Mouse (Mus musculus): ENCODE measurements at regions not wholly inside any gene's neighbourhood (a gene's known extent, or its start where the extent isn't known, plus 50 kb on each side); places are given as distances from the start of the nearest gene placed in this dataset.
"Not testable (repeated sequence)": the region's sequence is repeated elsewhere in the genome, so short reads cannot be mapped to it uniquely, and the experiment has no call there.

DNA sequence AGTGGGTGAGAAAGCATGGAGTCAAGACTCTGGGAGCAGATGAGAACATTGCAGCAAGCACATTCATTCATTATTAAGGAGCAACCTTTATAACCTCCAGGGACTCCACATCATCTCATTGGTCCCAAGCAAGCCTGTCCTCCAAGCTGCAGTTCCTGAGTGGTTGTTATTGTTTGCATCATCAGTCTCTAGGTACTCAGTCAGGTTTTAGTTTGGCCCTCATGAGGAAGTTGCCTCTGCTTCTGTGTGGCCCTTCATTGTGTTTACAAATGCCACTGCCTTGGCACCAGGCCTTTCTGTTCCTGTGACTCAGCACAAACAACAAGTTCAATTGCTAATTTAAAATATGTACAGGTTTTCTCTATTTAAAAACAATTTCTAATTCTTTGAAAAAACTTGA is 323.8 kb upstream of the Pabpc4l start:
- no peaks in the 10 kb centered on the region for H3K9me3 ChIP-seq (replicated peaks)
- no peaks in the 10 kb centered on the region for H3K36me3 ChIP-seq
- no peak for ATAC-seq (replicated peaks; ENCODE audit: insufficient number of reproducible peaks, insufficient read depth, low FRiP score, low read depth)
- no peaks in the 10 kb centered on the region for H3K4me1 ChIP-seq (replicated peaks)
- H3K27me3 ChIP-seq: no peaks in the 10 kb centered on the region
- H3K4me3 ChIP-seq: no peak overlapping the region
- no peak overlapping the region for H3K4me2 ChIP-seq
- H3K9ac ChIP-seq: no peak overlapping the region
- no peak overlapping the region for H3K27ac ChIP-seq

DNA sequence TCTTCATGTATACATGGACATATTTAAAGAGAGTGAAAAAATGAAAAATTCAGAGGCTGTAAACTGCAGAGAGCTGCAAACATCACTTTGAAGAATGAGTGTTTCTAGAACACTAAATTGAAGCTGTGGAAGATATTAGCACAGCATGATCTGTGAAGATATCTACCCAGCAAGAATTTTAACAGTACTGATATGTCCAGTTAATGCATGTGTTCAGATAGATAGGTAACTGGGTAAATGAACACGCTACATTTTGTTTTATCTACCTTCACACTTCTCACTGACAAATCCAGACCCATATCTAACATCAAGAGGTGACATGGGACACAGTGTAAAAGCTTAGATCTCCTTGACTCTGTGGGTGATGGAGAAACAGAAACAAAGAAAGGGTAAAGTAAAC is 316.9 kb upstream of the Pabpc4l start:
- H3K27ac ChIP-seq: no peak overlapping the region
- H3K4me3 ChIP-seq: no peak overlapping the region
- H3K27me3 ChIP-seq: no peaks in the 10 kb centered on the region
- no peaks in the 10 kb centered on the region for H3K36me3 ChIP-seq
- WGBS: 56% methylated on average over 1 of the region's 1 CpGs
- no peak for ATAC-seq (replicated peaks; ENCODE audit: insufficient number of reproducible peaks, insufficient read depth, low FRiP score, low read depth)
- H3K9ac ChIP-seq: no peak overlapping the region
- H3K9me3 ChIP-seq (replicated peaks): no peaks in the 10 kb centered on the region
- H3K4me2 ChIP-seq: no peak overlapping the region
- no peaks in the 10 kb centered on the region for H3K4me1 ChIP-seq (replicated peaks)

DNA sequence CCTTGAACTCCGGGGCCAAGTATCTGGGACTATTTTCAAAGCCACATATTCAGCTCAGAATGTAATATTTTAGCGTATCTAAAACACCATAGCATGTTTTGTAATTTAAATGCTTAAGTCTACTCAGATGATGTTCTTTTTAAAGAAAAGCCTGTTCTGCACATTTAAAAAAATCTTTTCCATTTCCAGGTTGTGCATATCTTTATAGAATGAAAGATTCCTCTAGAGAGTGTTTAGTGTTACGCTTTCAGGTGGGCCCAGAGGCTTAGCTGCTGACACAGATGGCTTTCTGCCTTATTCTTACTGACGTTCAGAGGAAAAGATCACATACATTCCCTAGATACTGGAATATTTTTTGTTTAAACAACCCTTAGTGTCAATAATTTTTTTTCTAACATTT is 310.5 kb upstream of the Pabpc4l start:
- WGBS: 82% methylated on average over 4 of the region's 4 CpGs
- no peak overlapping the region for H3K4me3 ChIP-seq
- H3K9me3 ChIP-seq (replicated peaks): no peaks in the 10 kb centered on the region
- no peak overlapping the region for H3K27ac ChIP-seq
- H3K4me1 ChIP-seq (replicated peaks): no peaks in the 10 kb centered on the region
- no peak overlapping the region for H3K4me2 ChIP-seq
- no peaks in the 10 kb centered on the region for H3K36me3 ChIP-seq
- ATAC-seq (replicated peaks; ENCODE audit: insufficient number of reproducible peaks, insufficient read depth, low FRiP score, low read depth): no peak
- H3K9ac ChIP-seq: no peak overlapping the region
- no peaks in the 10 kb centered on the region for H3K27me3 ChIP-seq

DNA sequence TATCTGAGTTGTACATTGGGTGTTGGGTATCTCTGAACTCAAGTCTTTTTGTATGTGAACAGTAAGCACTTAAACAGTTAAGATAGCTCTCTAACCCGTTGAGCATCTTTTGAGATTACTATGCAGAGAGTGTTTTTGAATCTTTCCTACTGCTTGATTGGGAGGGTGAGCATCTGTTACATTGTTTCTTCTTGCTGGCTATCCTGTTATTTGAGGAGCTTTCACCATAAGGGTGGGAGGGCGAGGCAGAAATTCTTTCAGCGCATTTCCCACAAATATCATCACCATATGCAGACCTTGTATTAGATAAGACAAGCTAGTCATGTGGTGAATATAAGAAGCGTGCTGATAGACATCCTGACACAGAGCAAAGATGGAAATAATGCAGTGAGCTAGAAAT is 279.7 kb upstream of the Pabpc4l start:
- 44% methylated on average over 4 of the region's 4 CpGs for WGBS
- Histone ChIP-seq H3K4me3 (no peak overlapping the region), H3K9me3 (replicated peaks) (no peaks in the 10 kb centered on the region), H3K36me3 (no peaks in the 10 kb centered on the region), H3K4me2 (no peak overlapping the region), H3K4me1 (replicated peaks) (no peaks in the 10 kb centered on the region), H3K27ac (no peak overlapping the region), H3K9ac (no peak overlapping the region), H3K27me3 (no peaks in the 10 kb centered on the region)
- ATAC-seq (replicated peaks; ENCODE audit: insufficient number of reproducible peaks, insufficient read depth, low FRiP score, low read depth): no peak

GRCm38 (mm10) chr3:46701649-46702048 is 253.6 kb upstream of the Pabpc4l start:
- H3K4me1 ChIP-seq (replicated peaks): 0 out of 2 replicates have a peak, but pooled peaks cover 5% of the 10 kb centered on the region
- no peaks in the 10 kb centered on the region for H3K9me3 ChIP-seq (replicated peaks)
- no peak overlapping the region; the same call in 1 of the 2 replicates for H3K27ac ChIP-seq
- no peak overlapping the region for H3K4me3 ChIP-seq
- H3K36me3 ChIP-seq: no peaks in the 10 kb centered on the region
- no peaks in the 10 kb centered on the region for H3K27me3 ChIP-seq
- peak; percentile 75 for ATAC-seq (replicated peaks; ENCODE audit: insufficient number of reproducible peaks, insufficient read depth, low FRiP score, low read depth)
- H3K9ac ChIP-seq: no peak overlapping the region
- H3K4me2 ChIP-seq: no peak overlapping the region
- WGBS: 21% methylated on average over 1 of the region's 1 CpGs

- not testable (repeated sequence) for H3K27me3 ChIP-seq; H3K4me1 ChIP-seq (replicated peaks); H3K9me3 ChIP-seq (replicated peaks); H3K36me3 ChIP-seq; H3K27ac ChIP-seq; ATAC-seq (replicated peaks; ENCODE audit: insufficient number of reproducible peaks, insufficient read depth, low FRiP score, low read depth); H3K4me2 ChIP-seq; H3K4me3 ChIP-seq; H3K9ac ChIP-seq
- WGBS: 72% methylated on average over 6 of the region's 7 CpGs
Measured at GRCm38 (mm10) chr3:46687680-46688420, 239.8 kb upstream of the Pabpc4l start.

Measured in heart, embryonic 15.5 days (tissue).